Mouse (Mus musculus) cerebellum, adult 2 months (tissue): ENCODE data around the gene Gjd3.

Experiments used
- CTCF ChIP-seq: fragments of 200-500 bp; IDR thresholded peaks from 2 replicates; pipeline ENCODE4 v1.5.1; 2011; ENCODE audit warnings: low read depth, mild to moderate bottlenecking, control low read depth, low read length, moderate library complexity, borderline replicate concordance; ENCODE audit not compliant: insufficient read depth
- POLR2A ChIP-seq: fragments of 200-500 bp; IDR thresholded peaks from 2 replicates; pipeline ENCODE4 v1.6.1; 2011; ENCODE audit warnings: low read length, control low read depth, borderline replicate concordance; ENCODE audit not compliant: insufficient read depth

DNA sequence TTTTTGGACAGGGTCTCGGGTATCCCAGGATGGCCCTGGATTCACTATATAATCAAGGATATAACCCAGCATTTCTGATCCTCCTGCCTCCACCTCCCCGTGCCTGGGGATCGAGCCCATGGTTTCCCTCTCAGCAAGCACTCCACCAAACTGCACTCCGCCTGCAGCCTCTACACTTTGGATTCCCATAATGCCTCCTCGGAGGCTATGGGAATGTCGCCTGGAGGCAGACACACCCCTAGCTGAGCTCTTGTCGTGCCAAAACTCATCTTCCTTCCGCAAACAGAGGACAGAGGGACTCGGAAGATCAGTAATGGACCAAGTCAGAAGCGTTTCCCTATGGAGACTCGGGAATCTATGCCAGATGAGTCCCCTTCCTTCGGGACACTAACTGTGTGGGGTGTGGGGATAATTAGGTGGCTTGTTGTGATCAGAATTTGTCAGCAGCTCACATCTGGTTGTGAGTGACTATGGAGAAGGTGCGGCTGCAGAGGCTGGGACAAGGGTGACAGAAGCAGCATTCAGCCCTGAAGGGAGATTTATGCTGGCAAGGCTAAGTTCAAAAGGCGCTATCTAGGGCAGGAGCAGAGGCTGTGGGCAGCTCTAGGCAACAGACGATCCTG lies 4.2 kb downstream of the Gjd3 start:
- TF ChIP-seq POLR2A (no peak), CTCF (no peak)
